Mouse (Mus musculus) megakaryocyte progenitor cell, adult 5-6 weeks (primary cell): Measurements from ENCODE around the gene Gprin2. TPM values are rescaled to one million over a fixed set of nuclear protein-coding genes. Genes with fewer than 3 reads are reported as not detected.

Experiments
- total RNA-seq, 2 experiments: library from RNA; stranded (forward) in 1 of 2; stranded (reverse) in 1 of 2; fragments of 157-497, 149-512 nt in 1 of 2; fragments of 200-1000 nt in 1 of 2; gene quantifications; 2 replicates each; pipeline versions ENCODE4 v1.2.3 to v1.2.4; 2015 to 2017

Gene Gprin2
- total RNA-seq, 2 experiments from 2014 or later: not detected

Other genes starting within 250 kb of the Gprin2 start
- gene Rbp3, start 247.7 kb downstream of the Gprin2 start, total RNA-seq (2015): not detected in 2 replicates
- not detected in 2 replicates for gene Rbp3, start 247.7 kb downstream of the Gprin2 start, total RNA-seq (2017)
- gene Zfp488, start 222.9 kb downstream of the Gprin2 start, total RNA-seq (2015): 0.05 TPM in 1 of 2 replicates, not detected in the other
- gene Zfp488, start 222.9 kb downstream of the Gprin2 start, total RNA-seq (2017): not detected in 2 replicates
- not detected in 2 replicates for gene Gm30083, start 186.5 kb downstream of the Gprin2 start, total RNA-seq (2015)
- gene Gm30083, start 186.5 kb downstream of the Gprin2 start, total RNA-seq (2017): not detected in 2 replicates
- not detected in 2 replicates for gene Gm5460, start 184.9 kb downstream of the Gprin2 start, total RNA-seq (2015)
- gene Gm5460, start 184.9 kb downstream of the Gprin2 start, total RNA-seq (2017): not detected in 2 replicates
- not detected in 2 replicates for gene Antxrl, start 148.9 kb downstream of the Gprin2 start, total RNA-seq (2015)
- gene Antxrl, start 148.9 kb downstream of the Gprin2 start, total RNA-seq (2017): not detected in 2 replicates
- not detected in 2 replicates for gene Anxa8, start 115.7 kb downstream of the Gprin2 start, total RNA-seq (2015)
- not detected in 2 replicates for gene Anxa8, start 115.7 kb downstream of the Gprin2 start, total RNA-seq (2017)
- not detected in 2 replicates for gene A630023A22Rik, start 98.9 kb downstream of the Gprin2 start, total RNA-seq (2015)
- gene A630023A22Rik, start 98.9 kb downstream of the Gprin2 start, total RNA-seq (2017): not detected in 2 replicates
- not detected in 2 replicates for gene Npy4r, start 49.2 kb downstream of the Gprin2 start, total RNA-seq (2015)
- gene Npy4r, start 49.2 kb downstream of the Gprin2 start, total RNA-seq (2017): not detected in 2 replicates
- not detected in 2 replicates for gene Syt15, start 17.9 kb upstream of the Gprin2 start, total RNA-seq (2015)
- gene Syt15, start 17.9 kb upstream of the Gprin2 start, total RNA-seq (2017): not detected in 2 replicates
- gene Shld2, start 108.8 kb upstream of the Gprin2 start, total RNA-seq (2015): 7.9 and 13.2 TPM in 2 replicates
- gene Shld2, start 108.8 kb upstream of the Gprin2 start, total RNA-seq (2017): 13.3 and 14.2 TPM in 2 replicates
- 182 and 187 TPM in 2 replicates for gene Glud1, start 109.1 kb upstream of the Gprin2 start, total RNA-seq (2015)
- gene Glud1, start 109.1 kb upstream of the Gprin2 start, total RNA-seq (2017): 118 and 134 TPM in 2 replicates
- not detected in 2 replicates for gene Fam25c, start 153.8 kb upstream of the Gprin2 start, total RNA-seq (2015)
- gene Fam25c, start 153.8 kb upstream of the Gprin2 start, total RNA-seq (2017): not detected in 2 replicates
- not detected in 2 replicates for gene Sncg, start 173.1 kb upstream of the Gprin2 start, total RNA-seq (2015)
- not detected in 2 replicates for gene Sncg, start 173.1 kb upstream of the Gprin2 start, total RNA-seq (2017)
- gene Mmrn2, start 173.8 kb upstream of the Gprin2 start, total RNA-seq (2015): not detected in 2 replicates
- not detected in 2 replicates for gene Mmrn2, start 173.8 kb upstream of the Gprin2 start, total RNA-seq (2017)